Mouse (Mus musculus): ENCODE measurements at regions not wholly inside any gene's neighbourhood (a gene's known extent, or its start where the extent isn't known, plus 50 kb on each side); places are given as distances from the start of the nearest gene placed in this dataset.

GRCm38 (mm10) chr4:83997079-83997478, 471.7 kb downstream of the Ccdc171 start:
- DNase-seq (ENCODE audit: low spot score), result no peak
- WGBS, result 83% methylated on average over 4 of the region's 4 CpGs
- Histone ChIP-seq H3K27me3 (ENCODE audit: control insufficient read depth, insufficient read depth, low read length) (no peaks in the 10 kb centered on the region), H3K4me3 (ENCODE audit: low read depth, low read length) (no peak overlapping the region), H3K36me3 (ENCODE audit: control insufficient read depth, insufficient read depth, low read length) (no peaks in the 10 kb centered on the region), H3K27ac (ENCODE audit: low read depth, low read length) (no peak overlapping the region), H3K4me1 (replicated peaks; ENCODE audit: control insufficient read depth, insufficient read depth, low read length) (no peaks in the 10 kb centered on the region), H3K9ac (ENCODE audit: low read depth, low read length) (no peak overlapping the region), H3K4me2 (replicated peaks; ENCODE audit: low read depth, low read length) (no peak overlapping the region), H3K9me3 (ENCODE audit: control insufficient read depth, low read length) (no peaks in the 10 kb centered on the region)
- no peak for ATAC-seq (ENCODE audit: low FRiP score)

GRCm38 (mm10) chr4:84001645-84002044, 476.3 kb downstream of the Ccdc171 start:
- ATAC-seq (ENCODE audit: low FRiP score) (no peak), DNase-seq (ENCODE audit: low spot score) (no peak)

GRCm38 (mm10) chr4:84004055-84004778, 478.9 kb downstream of the Ccdc171 start:
- Histone ChIP-seq H3K4me2 (replicated peaks; ENCODE audit: low read depth, low read length) (no peak overlapping the region), H3K9me3 (ENCODE audit: control insufficient read depth, low read length) (peaks cover 3% of the 10 kb centered on the region; the same call in 1 of the 2 replicates), H3K4me1 (replicated peaks; ENCODE audit: control insufficient read depth, insufficient read depth, low read length) (no peaks in the 10 kb centered on the region), H3K9ac (ENCODE audit: low read depth, low read length) (no peak overlapping the region), H3K27ac (ENCODE audit: low read depth, low read length) (no peak overlapping the region), H3K27me3 (ENCODE audit: control insufficient read depth, insufficient read depth, low read length) (no peaks in the 10 kb centered on the region), H3K4me3 (ENCODE audit: low read depth, low read length) (no peak overlapping the region), H3K36me3 (ENCODE audit: control insufficient read depth, insufficient read depth, low read length) (no peaks in the 10 kb centered on the region)
- ATAC-seq (ENCODE audit: low FRiP score) (no peak), DNase-seq (ENCODE audit: low spot score) (no peak)
- 74% methylated on average over 7 of the region's 7 CpGs for WGBS

More at GRCm38 (mm10) chr4:84001645-84002044, 476.3 kb downstream of the Ccdc171 start:
- no peaks in the 10 kb centered on the region for H3K4me1 ChIP-seq (replicated peaks; ENCODE audit: control insufficient read depth, insufficient read depth, low read length)
- H3K36me3 ChIP-seq (ENCODE audit: control insufficient read depth, insufficient read depth, low read length), result no peaks in the 10 kb centered on the region
- no peak overlapping the region for H3K27ac ChIP-seq (ENCODE audit: low read depth, low read length)
- WGBS, result 84% methylated on average over 7 of the region's 7 CpGs
- no peak overlapping the region for H3K9ac ChIP-seq (ENCODE audit: low read depth, low read length)
- H3K4me3 ChIP-seq (ENCODE audit: low read depth, low read length), result no peak overlapping the region
- H3K4me2 ChIP-seq (replicated peaks; ENCODE audit: low read depth, low read length), result no peak overlapping the region
- H3K9me3 ChIP-seq (ENCODE audit: control insufficient read depth, low read length), result no peaks in the 10 kb centered on the region
- H3K27me3 ChIP-seq (ENCODE audit: control insufficient read depth, insufficient read depth, low read length), result no peaks in the 10 kb centered on the region

GRCm38 (mm10) chr4:84004786-84005382, 479.5 kb downstream of the Ccdc171 start:
- Histone ChIP-seq H3K36me3 (ENCODE audit: control insufficient read depth, insufficient read depth, low read length) (no peaks in the 10 kb centered on the region), H3K27me3 (ENCODE audit: control insufficient read depth, insufficient read depth, low read length) (no peaks in the 10 kb centered on the region), H3K4me1 (replicated peaks; ENCODE audit: control insufficient read depth, insufficient read depth, low read length) (no peaks in the 10 kb centered on the region), H3K4me3 (ENCODE audit: low read depth, low read length) (no peak overlapping the region), H3K27ac (ENCODE audit: low read depth, low read length) (no peak overlapping the region), H3K9ac (ENCODE audit: low read depth, low read length) (no peak overlapping the region), H3K4me2 (replicated peaks; ENCODE audit: low read depth, low read length) (no peak overlapping the region), H3K9me3 (ENCODE audit: control insufficient read depth, low read length) (peaks cover 3% of the 10 kb centered on the region; the same call in 1 of the 2 replicates)
- DNase-seq (ENCODE audit: low spot score) (no peak), ATAC-seq (ENCODE audit: low FRiP score) (no peak)
- 72% methylated on average over 10 of the region's 10 CpGs for WGBS

GRCm38 (mm10) chr4:84011941-84012340, 486.6 kb downstream of the Ccdc171 start:
- H3K36me3 ChIP-seq (ENCODE audit: control insufficient read depth, insufficient read depth, low read length), result no peaks in the 10 kb centered on the region
- 93% methylated on average over 6 of the region's 6 CpGs for WGBS

GRCm38 (mm10) chr4:84015139-84015538, 489.8 kb downstream of the Ccdc171 start:
- H3K9ac ChIP-seq (ENCODE audit: low read depth, low read length), result no peak overlapping the region
- WGBS, result 94% methylated on average over 4 of the region's 4 CpGs
- no peaks in the 10 kb centered on the region for H3K27me3 ChIP-seq (ENCODE audit: control insufficient read depth, insufficient read depth, low read length)
- no peaks in the 10 kb centered on the region for H3K36me3 ChIP-seq (ENCODE audit: control insufficient read depth, insufficient read depth, low read length)
- no peak overlapping the region for H3K27ac ChIP-seq (ENCODE audit: low read depth, low read length)
- ATAC-seq (ENCODE audit: low FRiP score) (no peak), DNase-seq (ENCODE audit: low spot score) (no peak)
- no peaks in the 10 kb centered on the region for H3K9me3 ChIP-seq (ENCODE audit: control insufficient read depth, low read length)
- no peak overlapping the region for H3K4me3 ChIP-seq (ENCODE audit: low read depth, low read length)
- H3K4me2 ChIP-seq (replicated peaks; ENCODE audit: low read depth, low read length), result no peak overlapping the region
- no peaks in the 10 kb centered on the region for H3K4me1 ChIP-seq (replicated peaks; ENCODE audit: control insufficient read depth, insufficient read depth, low read length)

More at GRCm38 (mm10) chr4:84011941-84012340, 486.6 kb downstream of the Ccdc171 start:
- no peak for ATAC-seq (ENCODE audit: low FRiP score)
- H3K4me3 ChIP-seq (ENCODE audit: low read depth, low read length), result no peak overlapping the region
- no peak overlapping the region for H3K27ac ChIP-seq (ENCODE audit: low read depth, low read length)
- no peaks in the 10 kb centered on the region for H3K4me1 ChIP-seq (replicated peaks; ENCODE audit: control insufficient read depth, insufficient read depth, low read length)
- H3K9ac ChIP-seq (ENCODE audit: low read depth, low read length), result no peak overlapping the region
- H3K27me3 ChIP-seq (ENCODE audit: control insufficient read depth, insufficient read depth, low read length), result no peaks in the 10 kb centered on the region
- no peak for DNase-seq (ENCODE audit: low spot score)
- H3K4me2 ChIP-seq (replicated peaks; ENCODE audit: low read depth, low read length), result no peak overlapping the region
- H3K9me3 ChIP-seq (ENCODE audit: control insufficient read depth, low read length), result peaks cover 3% of the 10 kb centered on the region; the same call in 1 of the 2 replicates

- H3K4me3 ChIP-seq (ENCODE audit: low read depth, low read length), result no peak overlapping the region
- H3K36me3 ChIP-seq (ENCODE audit: control insufficient read depth, insufficient read depth, low read length), result no peaks in the 10 kb centered on the region
- no peak for DNase-seq (ENCODE audit: low spot score)
- no peak for ATAC-seq (ENCODE audit: low FRiP score)
- H3K9me3 ChIP-seq (ENCODE audit: control insufficient read depth, low read length), result no peaks in the 10 kb centered on the region
- H3K4me1 ChIP-seq (replicated peaks; ENCODE audit: control insufficient read depth, insufficient read depth, low read length), result no peaks in the 10 kb centered on the region
- WGBS, result 85% methylated on average over 8 of the region's 8 CpGs
- no peak overlapping the region for H3K9ac ChIP-seq (ENCODE audit: low read depth, low read length)
- H3K27ac ChIP-seq (ENCODE audit: low read depth, low read length), result no peak overlapping the region
- no peaks in the 10 kb centered on the region for H3K27me3 ChIP-seq (ENCODE audit: control insufficient read depth, insufficient read depth, low read length)
- H3K4me2 ChIP-seq (replicated peaks; ENCODE audit: low read depth, low read length), result no peak overlapping the region
These were observed 490.3 kb downstream of the Ccdc171 start for GRCm38 (mm10) chr4:84015552-84016169.

GRCm38 (mm10) chr4:84018135-84018534, 492.8 kb downstream of the Ccdc171 start:
- Histone ChIP-seq H3K4me3 (ENCODE audit: low read depth, low read length) (no peak overlapping the region), H3K36me3 (ENCODE audit: control insufficient read depth, insufficient read depth, low read length) (no peaks in the 10 kb centered on the region), H3K9ac (ENCODE audit: low read depth, low read length) (no peak overlapping the region), H3K4me1 (replicated peaks; ENCODE audit: control insufficient read depth, insufficient read depth, low read length) (no peaks in the 10 kb centered on the region), H3K27ac (ENCODE audit: low read depth, low read length) (no peak overlapping the region), H3K9me3 (ENCODE audit: control insufficient read depth, low read length) (no peaks in the 10 kb centered on the region), H3K27me3 (ENCODE audit: control insufficient read depth, insufficient read depth, low read length) (no peaks in the 10 kb centered on the region), H3K4me2 (replicated peaks; ENCODE audit: low read depth, low read length) (no peak overlapping the region)
- WGBS, result 81% methylated on average over 7 of the region's 7 CpGs
- no peak for ATAC-seq (ENCODE audit: low FRiP score)
- DNase-seq (ENCODE audit: low spot score), result no peak

Measured in hindbrain, embryonic 11.5 days (tissue).